Mouse (Mus musculus): ENCODE results near the gene Erg. TPM values are rescaled to one million over a fixed set of nuclear protein-coding genes. Genes with fewer than 3 reads are reported as not detected.

The Erg gene
- total RNA-seq, 4 experiments from 2014 or later = 3.6 to 5.1 (median 4.4) TPM

- peak; percentile 35 to 58 for DNase-seq (ENCODE audit: low spot score in 2 of 2)
Observed at GRCm38 (mm10) chr16:95390787-95391186, 195.6 kb downstream of the Erg start.

DNA sequence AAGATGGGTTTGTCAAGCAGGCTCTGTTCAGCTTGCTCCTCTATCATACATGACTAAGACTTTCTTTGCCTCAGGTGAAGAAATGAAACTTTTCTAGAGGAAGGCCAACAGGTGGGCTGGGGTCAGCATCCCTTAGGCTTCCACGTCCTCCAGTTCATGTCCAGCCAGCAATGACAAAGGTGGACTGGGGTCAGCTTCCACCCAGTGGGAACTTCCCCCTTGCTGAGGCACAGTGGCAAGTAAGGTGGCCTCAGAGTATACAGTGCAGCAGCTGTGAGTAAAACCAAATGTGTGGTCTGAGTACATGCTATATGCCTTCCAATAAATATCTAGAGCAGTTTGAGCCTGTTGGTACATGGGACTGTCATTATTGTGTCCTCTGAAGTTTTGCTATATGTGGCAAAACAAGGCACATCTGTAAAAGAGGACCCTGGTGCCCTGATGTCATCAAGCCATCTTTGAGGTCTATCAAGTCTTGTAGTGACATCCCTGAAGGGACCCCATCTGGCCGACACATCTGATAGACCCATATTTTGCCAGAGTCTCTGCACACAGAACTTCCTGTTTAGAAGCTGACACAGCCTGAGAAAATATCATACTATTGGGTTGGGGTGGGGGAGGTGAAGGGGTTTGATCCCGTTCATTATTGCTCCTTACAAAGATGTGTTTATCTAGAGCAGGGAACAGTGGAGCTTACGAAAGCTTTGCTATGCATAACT is 197.4 kb downstream of the Erg start:
- DNase-seq (ENCODE audit: low spot score in 2 of 2) = no peak

GRCm38 (mm10) chr16:95388292-95388691 is 198.1 kb downstream of the Erg start:
- DNase-seq (ENCODE audit: low spot score in 2 of 2) = no peak

GRCm38 (mm10) chr16:95387008-95387407 is 199.4 kb downstream of the Erg start:
- no peak for DNase-seq (ENCODE audit: low spot score in 2 of 2)

GRCm38 (mm10) chr16:95385299-95385973 is 201.0 kb downstream of the Erg start:
- no peak for DNase-seq (ENCODE audit: low spot score in 2 of 2)

GRCm38 (mm10) chr16:95384590-95385148 is 201.7 kb downstream of the Erg start:
- DNase-seq (ENCODE audit: low spot score in 2 of 2) = no peak

- DNase-seq (ENCODE audit: low spot score in 2 of 2) = no peak
Observed at GRCm38 (mm10) chr16:95382251-95382650, 204.1 kb downstream of the Erg start.

DNA sequence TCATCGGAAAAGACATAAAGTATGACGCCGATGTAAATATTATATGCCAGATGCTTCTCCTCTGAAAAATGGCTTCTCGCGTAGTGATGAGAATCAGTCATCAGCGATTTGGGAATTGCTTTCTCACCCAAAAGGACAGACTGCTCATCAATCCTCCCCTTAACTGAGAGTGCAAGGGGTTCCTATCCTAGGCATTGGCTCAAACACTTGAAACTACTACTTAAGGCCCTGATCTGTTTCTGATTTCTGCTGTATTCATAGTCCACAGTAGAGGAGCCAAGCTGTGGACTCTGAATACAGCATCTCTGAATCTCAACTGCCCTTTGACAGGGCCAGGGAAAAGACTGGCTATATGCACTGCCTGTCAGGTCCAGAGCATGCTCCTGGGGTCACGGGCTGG is 209.6 kb downstream of the Erg start:
- no peak for DNase-seq (ENCODE audit: low spot score in 2 of 2)

DNA sequence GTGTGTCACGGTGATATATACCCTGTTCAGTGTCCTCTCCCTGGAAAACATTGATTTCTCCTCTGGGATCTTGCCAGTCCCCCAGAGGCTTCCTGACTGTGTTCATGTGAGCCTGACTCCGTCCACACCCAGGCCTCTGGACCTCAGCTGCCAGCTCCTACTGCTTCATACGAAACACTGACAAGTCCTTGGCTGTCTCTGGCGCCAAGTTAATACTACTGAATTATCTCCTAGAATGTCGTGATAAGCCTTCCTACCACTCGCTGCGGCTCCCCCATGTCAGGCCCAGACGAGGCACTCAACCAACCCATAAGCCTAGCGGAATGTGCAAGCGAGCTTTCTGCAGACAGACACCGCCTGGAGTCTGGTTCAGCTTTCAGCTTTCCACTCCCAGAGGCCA is 210.0 kb downstream of the Erg start:
- no peak for DNase-seq (ENCODE audit: low spot score in 2 of 2)

DNA sequence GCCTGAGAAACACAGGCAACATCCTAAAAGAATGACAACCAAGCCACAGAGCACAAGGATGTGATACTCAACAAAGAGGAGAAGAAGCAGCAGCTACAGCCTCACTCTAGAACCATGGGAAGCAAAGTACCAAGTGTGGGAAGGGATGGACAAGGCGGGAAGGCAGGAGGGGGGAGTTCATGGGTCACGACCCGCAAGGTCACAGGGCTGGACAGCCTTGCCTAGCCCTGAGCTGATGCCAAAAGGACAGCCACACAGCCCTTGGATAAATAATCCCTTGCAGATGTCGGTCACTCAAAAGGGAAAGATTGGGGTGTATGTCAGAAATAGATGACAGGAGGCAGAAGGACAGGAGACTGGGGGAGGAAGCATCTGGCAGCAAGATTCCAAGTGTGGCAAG is 211.7 kb downstream of the Erg start:
- DNase-seq (ENCODE audit: low spot score in 2 of 2) = no peak

DNA sequence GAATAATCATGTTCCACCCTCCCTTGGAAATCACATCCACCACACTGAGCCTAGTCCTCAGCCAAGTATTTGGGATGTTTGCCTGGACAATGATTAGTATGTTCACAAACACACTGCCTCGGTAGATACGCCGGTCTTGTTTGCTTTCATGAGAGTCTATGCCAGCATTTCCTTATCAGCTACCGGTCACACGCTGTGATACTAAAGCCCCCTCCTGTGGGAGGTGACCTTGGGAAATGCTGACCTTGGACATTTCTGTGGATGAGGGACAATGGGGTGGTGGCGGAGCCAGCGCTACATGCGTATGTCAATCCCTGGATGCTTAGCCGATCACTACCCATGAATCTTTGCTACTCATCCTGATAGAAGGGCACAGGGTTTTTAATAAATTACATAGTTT is 213.4 kb downstream of the Erg start:
- no peak for DNase-seq (ENCODE audit: low spot score in 2 of 2)

GRCm38 (mm10) chr16:95371713-95372112 is 214.7 kb downstream of the Erg start:
- no peak for DNase-seq (ENCODE audit: low spot score in 2 of 2)

DNA sequence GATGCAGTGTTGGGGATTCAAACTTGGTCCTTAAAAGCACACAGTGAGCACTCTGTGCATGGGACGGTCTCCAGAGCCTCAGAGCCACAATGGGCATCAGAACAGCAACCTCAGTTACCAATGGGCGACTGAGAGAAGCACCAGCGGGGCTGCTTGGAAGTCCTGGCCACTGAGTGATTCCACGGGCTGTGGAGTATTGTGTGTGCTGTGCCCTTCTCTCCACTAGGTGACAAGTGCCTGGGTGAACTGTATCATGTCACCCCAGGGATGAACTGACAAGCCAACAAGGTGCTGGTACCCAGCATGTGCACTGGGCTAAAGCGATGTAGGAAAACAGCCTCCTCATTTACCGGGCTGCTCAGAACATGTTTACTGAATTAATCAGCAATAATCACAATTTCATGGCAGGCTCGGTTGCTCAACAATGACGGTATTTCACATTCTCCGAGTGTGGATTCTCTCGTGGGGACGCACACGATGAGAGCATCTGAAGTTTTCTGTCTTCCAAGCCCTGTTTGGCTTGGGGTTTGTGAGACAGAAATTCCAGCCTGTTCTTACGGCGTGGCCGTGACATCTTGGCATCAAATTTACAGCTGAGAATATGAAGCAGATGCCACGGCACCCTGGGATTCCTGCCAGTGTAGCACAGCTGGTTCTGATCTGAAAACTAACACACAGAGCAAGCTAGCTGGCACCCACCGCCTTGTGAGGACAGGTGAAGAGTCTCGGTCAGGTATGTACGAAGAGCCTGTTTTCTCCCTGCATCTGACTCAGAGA is 219.2 kb downstream of the Erg start:
- no peak for DNase-seq (ENCODE audit: low spot score in 2 of 2)

DNA sequence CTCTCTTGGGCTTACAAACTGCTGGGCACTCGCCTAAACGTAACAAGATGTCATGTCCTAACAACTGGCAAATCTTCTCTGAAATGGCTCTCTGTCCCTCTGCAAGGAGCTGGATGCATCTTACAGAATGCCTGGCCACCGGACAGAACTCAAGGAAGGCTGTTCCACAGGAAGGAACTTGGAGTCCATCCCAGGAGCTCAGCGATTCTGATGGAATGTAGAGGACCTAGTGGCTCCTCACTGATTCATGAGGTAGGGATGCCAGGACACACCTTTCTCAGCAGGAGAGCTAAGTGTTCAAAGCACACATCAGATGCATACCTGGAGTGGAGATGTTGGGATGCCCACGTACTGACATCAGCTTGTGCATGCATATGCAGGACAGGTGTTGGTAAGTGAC is 221.2 kb downstream of the Erg start:
- DNase-seq (ENCODE audit: low spot score in 2 of 2) = no peak

- DNase-seq (ENCODE audit: low spot score in 2 of 2) = peak in 1 of 2 experiments; percentile 33
Observed at GRCm38 (mm10) chr16:95363632-95364465, 222.5 kb downstream of the Erg start.

DNA sequence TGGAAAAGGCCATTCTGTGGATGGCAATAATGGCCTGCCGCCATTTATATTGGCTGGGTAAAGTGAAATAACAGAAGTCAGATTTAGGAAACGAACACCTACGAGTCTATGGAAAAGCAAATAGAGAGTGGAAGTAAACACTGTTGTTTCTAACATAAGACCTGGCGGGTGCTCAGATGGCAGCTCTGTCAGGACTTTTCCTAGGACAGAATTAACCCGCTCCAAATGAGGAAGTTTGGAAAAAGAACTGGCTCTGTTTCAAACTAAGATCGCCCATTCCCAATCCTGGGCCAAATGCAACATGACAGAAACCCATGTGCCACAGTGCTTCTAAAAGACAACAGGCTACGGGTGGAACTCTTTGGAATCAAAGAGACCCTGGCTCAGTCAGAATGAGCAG is 224.4 kb downstream of the Erg start:
- DNase-seq (ENCODE audit: low spot score in 2 of 2) = no peak

GRCm38 (mm10) chr16:95360940-95361489 is 225.4 kb downstream of the Erg start:
- DNase-seq (ENCODE audit: low spot score in 2 of 2) = no peak

DNA sequence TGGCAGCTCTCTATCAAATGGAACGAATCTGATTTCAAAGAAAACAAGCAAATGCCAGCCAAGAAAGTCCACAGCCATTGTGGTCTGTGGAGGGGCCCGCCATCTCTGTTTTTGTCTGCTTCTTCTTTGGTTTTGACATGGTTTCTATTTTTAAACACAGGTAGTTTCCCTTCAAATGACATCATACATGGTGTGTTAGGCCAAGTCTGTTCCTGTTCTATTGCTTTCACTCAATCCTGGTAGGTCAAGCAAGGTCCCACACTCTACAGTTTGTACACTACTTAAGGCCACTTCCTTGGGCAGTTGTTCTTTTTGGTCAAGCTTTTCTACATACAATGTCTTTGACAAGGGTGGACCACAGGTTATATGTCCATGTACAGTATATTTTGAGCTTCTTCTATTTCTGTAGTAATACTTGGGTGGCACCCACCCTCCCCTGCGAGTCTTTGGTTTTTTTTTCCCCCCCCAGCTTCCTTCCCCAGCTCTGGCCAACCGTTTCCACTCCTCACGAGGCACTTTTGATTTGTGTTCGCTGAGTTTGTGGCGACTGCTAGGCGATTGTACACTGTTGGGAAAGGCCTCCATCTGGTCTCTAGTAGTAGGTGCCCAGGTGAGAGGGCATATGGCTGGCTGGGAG is 226.1 kb downstream of the Erg start:
- DNase-seq (ENCODE audit: low spot score in 2 of 2) = no peak

GRCm38 (mm10) chr16:95356962-95357955 is 229.1 kb downstream of the Erg start:
- DNase-seq (ENCODE audit: low spot score in 2 of 2) = no peak
